Mouse (Mus musculus): ENCODE data around the gene Cactin.

DNA sequence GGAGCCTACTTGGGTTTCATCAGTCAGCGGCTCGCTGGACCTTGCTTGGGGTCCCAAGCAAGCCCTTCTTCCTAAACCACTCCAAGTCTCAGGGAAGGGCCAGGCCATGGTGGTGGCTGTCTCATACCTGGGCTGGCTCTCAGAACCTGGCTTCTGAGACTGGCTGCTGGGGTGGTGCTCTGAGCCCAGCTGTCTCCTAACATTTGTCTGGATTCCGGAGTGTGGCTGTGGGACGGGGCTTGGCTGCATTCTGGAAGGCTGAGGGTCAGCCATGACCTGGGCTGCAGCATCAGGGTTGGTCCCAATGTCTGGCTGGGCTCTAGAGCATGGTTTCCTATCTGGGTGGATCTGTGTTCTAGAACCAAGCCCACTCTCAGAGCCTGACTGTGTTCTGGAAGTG is 15.7 kb downstream of the Cactin start:
- TF ChIP-seq CTCF (IDR thresholded peaks at IDR 0.05; ENCODE audit: control insufficient read depth, insufficient read depth, low read length) (no peak), POLR2A (IDR thresholded peaks at IDR 0.05; ENCODE audit: borderline replicate concordance, control insufficient read depth, low read depth, low read length) (no peak)

All from bone marrow, adult 2 months (tissue).